Mouse (Mus musculus) bone marrow macrophage, adult 2 months (primary cell): ENCODE data around the gene 1700057G04Rik.

Experiments
- CTCF ChIP-seq: IDR thresholded peaks from 2 replicates; pipeline ENCODE4 v1.5.1; 2012; ENCODE audit warnings: low read depth, mild to moderate bottlenecking, low read length, moderate library complexity
- POLR2A ChIP-seq: IDR thresholded peaks from 2 replicates; pipeline ENCODE4 v1.6.1; 2012; ENCODE audit warnings: mild to moderate bottlenecking, low read depth, low read length, borderline replicate concordance

GRCm38 (mm10) chr9:92289675-92290074 is 19.5 kb upstream of the 1700057G04Rik start:
- TF ChIP-seq POLR2A (no peak), CTCF (no peak)
